Mouse (Mus musculus) kidney, embryonic 15.5 days (tissue): ENCODE measurements at regions not wholly inside any gene's neighbourhood (a gene's known extent, or its start where the extent isn't known, plus 50 kb on each side); places are given as distances from the start of the nearest gene placed in this dataset.

ENCODE experiments used
- ATAC-seq: fragments of 200-750 bp; cut with Nextera tagmentation; replicated peaks from 2 replicates; pipeline ENCODE4 v1.8.0; 2017; ENCODE audit warnings: moderate TSS enrichment; ENCODE audit not compliant: low FRiP score
- H3K27ac ChIP-seq: fragments of 300-500 bp; sonication (generic); 2 replicates; pipeline ENCODE4 v1.5.1; 2015; ENCODE audit warnings: mild to moderate bottlenecking, inconsistent platforms
- H3K27me3 ChIP-seq: fragments of 300-500 bp; sonication (generic); 2 replicates; pipeline ENCODE4 v1.6.1; 2015; ENCODE audit warnings: inconsistent platforms
- H3K36me3 ChIP-seq: fragments of 300-500 bp; sonication (generic); 2 replicates; pipeline ENCODE4 v1.6.1; 2015; ENCODE audit warnings: inconsistent platforms
- H3K4me1 ChIP-seq: fragments of 300-500 bp; sonication (generic); 2 replicates; pipeline ENCODE4 v1.6.1; 2015; ENCODE audit warnings: inconsistent platforms
- H3K4me2 ChIP-seq: fragments of 300-500 bp; sonication (generic); 2 replicates; pipeline ENCODE4 v1.6.1; 2015; ENCODE audit warnings: moderate library complexity, mild to moderate bottlenecking, inconsistent platforms
- H3K4me3 ChIP-seq: fragments of 300-500 bp; sonication (generic); replicated peaks from 2 replicates; pipeline ENCODE4 v1.5.1; 2015; ENCODE audit warnings: mild to moderate bottlenecking, inconsistent platforms
- H3K9ac ChIP-seq: fragments of 300-500 bp; sonication (generic); 2 replicates; pipeline ENCODE4 v1.6.1; 2015; ENCODE audit warnings: mild to moderate bottlenecking, inconsistent platforms
- H3K9me3 ChIP-seq: fragments of 300-500 bp; sonication (generic); replicated peaks from 2 replicates; pipeline ENCODE4 v1.6.1; 2016; ENCODE audit warnings: inconsistent platforms
- WGBS: fragments of 180-500 bp; shearing (Covaris S2); methylation state at CpG from one replicate; pipeline ENCODE4 v1.1.7; 2015; ENCODE audit warnings: mixed read lengths; 5-methylcytosine and 5-hydroxymethylcytosine counted together

DNA sequence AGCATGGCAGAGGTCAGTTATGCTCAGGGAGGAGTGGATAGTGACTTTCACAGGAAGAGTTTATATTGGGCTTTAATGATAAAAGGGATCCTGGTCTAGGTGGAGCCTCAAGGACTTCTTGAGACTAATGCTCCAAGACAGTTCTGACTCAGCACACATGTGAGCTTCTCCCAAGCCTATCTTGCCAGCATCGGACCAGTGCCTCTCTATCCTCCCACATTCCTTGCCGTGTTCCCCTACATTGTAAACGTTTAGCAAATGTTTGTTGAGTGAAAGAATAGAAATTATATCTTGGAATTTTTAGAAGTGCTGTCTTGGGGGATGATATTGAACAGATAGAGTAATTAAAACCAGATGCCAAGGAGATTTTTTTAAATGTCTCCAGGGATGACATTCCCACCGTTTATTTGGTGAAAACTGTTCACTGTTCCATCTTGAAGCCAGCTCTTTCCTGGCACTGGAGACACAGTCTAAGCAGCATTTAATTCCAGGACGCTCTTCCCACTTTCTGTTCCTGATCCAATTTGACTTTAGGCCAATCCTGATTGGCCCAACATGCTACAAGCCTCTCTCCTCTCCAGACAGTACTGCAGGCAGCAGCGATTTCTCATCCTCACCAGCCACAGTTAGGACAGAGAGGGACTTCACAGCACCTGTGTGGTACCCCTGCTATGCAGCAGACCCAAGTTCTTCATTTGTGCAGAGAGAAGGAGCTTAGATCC lies 418.5 kb upstream of the Fam19a5 start:
- H3K4me3 ChIP-seq, result no peak overlapping the region
- ATAC-seq, result no peak
- no peak overlapping the region for H3K27ac ChIP-seq
- no peak overlapping the region for H3K4me2 ChIP-seq
- H3K36me3 ChIP-seq, result no peaks in the 10 kb centered on the region
- no peak overlapping the region for H3K9ac ChIP-seq
- H3K27me3 ChIP-seq, result no peaks in the 10 kb centered on the region
- 69% methylated on average over 6 of the region's 6 CpGs for WGBS
- H3K9me3 ChIP-seq, result no peaks in the 10 kb centered on the region
- H3K4me1 ChIP-seq, result no peaks in the 10 kb centered on the region

DNA sequence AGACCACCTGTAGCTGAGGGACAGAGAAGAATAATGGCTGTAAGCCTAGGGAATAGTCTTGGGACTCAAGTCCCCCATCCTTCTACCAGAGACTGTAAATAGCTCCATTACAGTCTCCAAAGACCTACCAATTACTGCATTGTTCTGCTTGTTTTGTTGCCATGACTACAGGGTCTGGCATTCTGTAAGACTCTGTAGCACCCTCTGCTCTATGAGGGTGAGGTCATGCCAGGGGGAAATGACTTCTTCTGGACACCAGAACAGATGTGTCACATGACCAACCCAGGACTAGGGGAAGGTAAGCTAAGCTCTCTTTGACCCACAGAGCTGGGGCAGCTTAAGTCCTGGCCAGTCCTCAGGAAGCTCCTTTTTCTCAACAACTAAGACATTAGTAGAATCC lies 405.2 kb upstream of the Fam19a5 start:
- Histone ChIP-seq H3K9me3 (no peaks in the 10 kb centered on the region), H3K27me3 (no peaks in the 10 kb centered on the region), H3K4me2 (no peak overlapping the region)

DNA sequence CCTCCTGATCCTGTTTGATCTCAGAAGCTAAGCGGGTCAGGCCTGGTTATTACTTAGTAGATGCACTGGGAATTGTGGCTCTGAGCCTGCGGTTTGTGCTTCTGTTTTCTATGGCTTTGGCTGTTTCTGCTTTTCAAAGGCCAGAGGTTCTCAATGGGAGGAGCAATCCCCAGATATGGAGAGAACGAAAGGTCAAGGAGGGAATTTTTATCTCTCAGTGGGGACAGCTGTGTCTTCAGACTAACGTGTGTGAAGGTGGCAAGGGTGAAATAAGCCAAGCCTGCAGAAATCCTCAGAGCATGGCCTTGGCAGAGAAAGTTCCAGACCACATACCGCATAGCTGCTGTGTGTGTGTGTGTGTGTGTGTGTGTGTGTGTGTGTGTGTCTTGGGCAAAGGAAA lies 375.0 kb upstream of the Fam19a5 start:
- Histone ChIP-seq H3K4me2 (no peak overlapping the region), H3K4me3 (no peak overlapping the region), H3K9ac (no peak overlapping the region), H3K27ac (no peak overlapping the region), H3K4me1 (peaks cover 9% of the 10 kb centered on the region; the same call in 1 of the 2 replicates), H3K9me3 (no peaks in the 10 kb centered on the region), H3K27me3 (no peaks in the 10 kb centered on the region), H3K36me3 (no peaks in the 10 kb centered on the region)
- no peak for ATAC-seq
- 70% methylated on average over 5 of the region's 5 CpGs for WGBS

More for the DNA sequence above, 405.2 kb upstream of the Fam19a5 start:
- Histone ChIP-seq H3K36me3 (no peaks in the 10 kb centered on the region), H3K27ac (no peak overlapping the region), H3K9ac (no peak overlapping the region), H3K4me3 (no peak overlapping the region), H3K4me1 (no peaks in the 10 kb centered on the region)
- no peak for ATAC-seq

DNA sequence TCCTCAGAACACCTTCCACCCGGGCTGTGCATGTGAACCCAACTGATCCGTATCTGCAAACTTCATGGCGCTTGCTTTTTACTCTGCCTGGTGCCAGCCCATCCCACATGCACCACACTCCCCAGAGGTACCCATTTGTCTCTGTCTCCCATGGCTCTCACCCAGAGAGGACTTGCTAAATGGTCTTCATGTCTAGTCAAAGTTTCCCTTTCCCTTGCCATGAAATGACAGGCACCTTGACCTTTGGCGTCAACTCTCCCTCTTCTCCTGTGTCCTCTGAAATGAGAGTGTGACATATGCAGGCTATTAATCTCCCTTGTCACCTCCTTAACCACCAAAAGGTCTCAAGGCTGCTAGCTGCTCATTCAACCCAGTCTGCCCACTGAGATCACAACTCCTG lies 373.2 kb upstream of the Fam19a5 start:
- H3K36me3 ChIP-seq, result no peaks in the 10 kb centered on the region
- H3K27ac ChIP-seq, result no peak overlapping the region
- 0 out of 2 replicates have a peak, but pooled peaks have one; percentile 60 for ATAC-seq
- H3K27me3 ChIP-seq, result no peaks in the 10 kb centered on the region
- H3K9me3 ChIP-seq, result no peaks in the 10 kb centered on the region
- 19% methylated on average over 4 of the region's 4 CpGs for WGBS
- peaks cover 9% of the 10 kb centered on the region; the same call in 1 of the 2 replicates for H3K4me1 ChIP-seq
- no peak overlapping the region for H3K4me2 ChIP-seq
- no peak overlapping the region for H3K9ac ChIP-seq
- H3K4me3 ChIP-seq, result no peak overlapping the region

DNA sequence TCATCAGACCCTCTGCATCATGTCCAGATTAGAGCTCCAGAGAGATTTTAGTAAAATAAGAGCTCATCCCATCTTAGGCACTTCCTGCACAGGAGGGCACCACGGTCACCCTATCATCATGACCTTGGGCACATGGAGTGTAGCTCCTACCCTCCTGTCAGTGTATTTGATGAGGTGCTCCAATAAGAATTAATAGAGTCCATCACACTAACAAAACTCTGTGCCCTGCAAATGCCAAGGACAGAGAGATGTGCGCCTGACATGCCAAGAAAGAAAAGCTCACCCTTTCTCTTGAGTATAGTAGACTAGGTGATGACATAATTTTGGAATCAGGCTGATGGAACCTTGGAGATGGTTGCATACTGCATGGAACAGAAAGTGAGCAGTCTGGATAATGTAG lies 371.0 kb upstream of the Fam19a5 start:
- H3K9me3 ChIP-seq, result no peaks in the 10 kb centered on the region
- H3K27me3 ChIP-seq, result no peaks in the 10 kb centered on the region
- no peak for ATAC-seq

DNA sequence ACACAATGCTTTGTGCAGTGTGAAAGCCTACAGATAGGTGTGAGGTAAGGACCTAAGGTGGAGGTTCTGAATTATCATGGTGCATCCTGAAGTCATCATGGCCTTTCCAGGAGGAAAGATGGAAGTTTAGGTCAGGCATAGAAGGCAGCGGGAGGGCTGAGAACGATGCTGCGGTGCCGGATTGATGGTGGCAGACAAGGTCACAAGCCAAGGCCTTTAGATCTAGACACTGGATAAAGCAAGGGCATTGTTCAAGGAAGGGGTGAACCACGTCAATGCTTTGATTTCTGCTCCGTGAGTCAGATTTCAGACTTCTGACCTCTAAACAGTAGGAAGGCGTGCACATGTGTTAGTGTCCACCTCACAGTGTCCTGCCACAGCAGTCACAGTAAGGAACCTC lies 365.5 kb upstream of the Fam19a5 start:
- Histone ChIP-seq H3K9ac (no peak overlapping the region), H3K27ac (no peak overlapping the region), H3K4me1 (no peaks in the 10 kb centered on the region), H3K27me3 (no peaks in the 10 kb centered on the region), H3K9me3 (no peaks in the 10 kb centered on the region), H3K4me3 (no peak overlapping the region), H3K36me3 (no peaks in the 10 kb centered on the region), H3K4me2 (no peak overlapping the region)
- 71% methylated on average over 7 of the region's 7 CpGs for WGBS
- no peak for ATAC-seq

More for the DNA sequence above, 371.0 kb upstream of the Fam19a5 start:
- Histone ChIP-seq H3K4me2 (no peak overlapping the region), H3K9ac (no peak overlapping the region), H3K4me1 (peaks cover 9% of the 10 kb centered on the region; the same call in 1 of the 2 replicates), H3K36me3 (no peaks in the 10 kb centered on the region), H3K27ac (no peak overlapping the region), H3K4me3 (no peak overlapping the region)
- 92% methylated on average over 2 of the region's 2 CpGs for WGBS

DNA sequence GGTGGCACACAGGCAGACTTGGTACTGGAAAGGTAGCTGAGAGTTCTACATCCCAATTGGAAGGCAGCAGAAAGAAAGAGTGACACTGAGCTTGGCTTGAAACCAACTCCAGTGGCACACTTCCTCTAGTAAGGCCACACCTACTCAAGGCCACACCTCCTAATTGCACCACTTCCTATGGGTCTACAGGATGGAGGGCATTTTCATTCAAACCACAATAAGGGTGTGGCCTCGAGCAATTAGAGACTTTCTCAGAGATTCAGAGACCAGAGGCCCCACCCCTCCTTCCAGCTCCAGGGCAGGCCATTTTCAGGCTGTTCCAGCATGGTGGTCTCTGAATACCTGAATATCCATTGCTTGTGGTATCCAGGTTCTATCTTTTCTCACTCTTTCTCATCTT lies 363.3 kb upstream of the Fam19a5 start:
- Histone ChIP-seq H3K9ac (no peak overlapping the region), H3K36me3 (no peaks in the 10 kb centered on the region), H3K4me1 (no peaks in the 10 kb centered on the region), H3K9me3 (no peaks in the 10 kb centered on the region), H3K27me3 (no peaks in the 10 kb centered on the region), H3K4me3 (no peak overlapping the region), H3K4me2 (no peak overlapping the region), H3K27ac (no peak overlapping the region)
- WGBS, result 85% methylated on average over 1 of the region's 1 CpGs
- no peak for ATAC-seq

DNA sequence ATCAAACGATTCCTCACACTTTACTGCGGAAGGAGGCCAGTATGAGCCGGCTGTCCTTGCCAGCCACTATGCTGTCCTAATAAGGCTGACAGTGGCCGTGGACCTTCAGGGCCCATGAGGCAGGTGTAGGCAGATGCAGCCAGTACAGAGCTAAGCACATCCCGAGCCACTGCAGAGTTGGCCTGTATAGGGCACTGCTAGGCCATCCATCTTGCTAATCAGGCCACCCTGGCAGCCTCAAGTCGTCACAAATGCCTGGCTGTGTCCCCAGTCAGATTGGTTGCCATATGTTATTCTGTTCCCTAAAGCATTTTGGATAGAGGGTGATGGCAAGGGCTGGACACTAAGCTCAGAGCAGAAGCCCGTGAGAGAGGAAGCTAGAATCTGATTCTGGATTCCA lies 359.9 kb upstream of the Fam19a5 start:
- Histone ChIP-seq H3K27ac (no peak overlapping the region), H3K27me3 (no peaks in the 10 kb centered on the region), H3K4me1 (no peaks in the 10 kb centered on the region), H3K4me2 (no peak overlapping the region), H3K36me3 (no peaks in the 10 kb centered on the region), H3K4me3 (no peak overlapping the region), H3K9ac (no peak overlapping the region), H3K9me3 (no peaks in the 10 kb centered on the region)
- no peak for ATAC-seq
- WGBS, result 63% methylated on average over 7 of the region's 7 CpGs

DNA sequence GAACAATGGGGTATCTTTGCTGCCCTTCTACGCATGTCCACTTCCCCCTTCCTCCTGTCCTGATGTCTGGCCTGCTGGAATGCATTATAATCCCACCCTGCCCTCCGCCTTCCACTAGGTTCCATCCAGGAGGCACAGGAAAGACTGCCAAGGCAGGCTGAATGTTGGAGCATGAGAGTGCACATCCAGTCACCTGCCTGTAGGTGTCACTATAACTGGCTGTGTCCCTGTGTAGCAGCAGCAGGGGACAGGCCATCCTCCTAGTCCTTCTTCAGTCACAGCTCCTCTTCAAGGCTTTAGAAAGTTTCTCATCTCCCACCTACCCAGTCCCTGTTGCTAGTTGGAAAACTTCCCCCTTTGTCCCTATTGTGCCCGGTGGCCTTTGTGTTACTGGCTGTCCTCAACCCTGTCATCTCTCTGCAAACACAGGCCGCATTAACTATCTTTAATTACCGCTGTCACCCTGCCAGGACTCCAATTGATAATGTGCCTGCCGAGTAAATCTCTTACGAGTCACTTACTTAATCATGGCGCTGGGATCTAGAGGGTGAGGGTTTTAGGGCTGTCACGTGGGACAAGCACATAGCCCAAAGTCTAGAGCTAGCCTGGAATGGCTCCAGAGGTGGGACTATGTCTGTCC lies 355.2 kb upstream of the Fam19a5 start:
- Histone ChIP-seq H3K4me2 (no peak overlapping the region), H3K27ac (no peak overlapping the region), H3K36me3 (no peaks in the 10 kb centered on the region), H3K27me3 (no peaks in the 10 kb centered on the region), H3K4me1 (no peaks in the 10 kb centered on the region), H3K9me3 (no peaks in the 10 kb centered on the region), H3K4me3 (no peak overlapping the region), H3K9ac (no peak overlapping the region)
- WGBS, result 86% methylated on average over 9 of the region's 9 CpGs
- ATAC-seq, result no peak

DNA sequence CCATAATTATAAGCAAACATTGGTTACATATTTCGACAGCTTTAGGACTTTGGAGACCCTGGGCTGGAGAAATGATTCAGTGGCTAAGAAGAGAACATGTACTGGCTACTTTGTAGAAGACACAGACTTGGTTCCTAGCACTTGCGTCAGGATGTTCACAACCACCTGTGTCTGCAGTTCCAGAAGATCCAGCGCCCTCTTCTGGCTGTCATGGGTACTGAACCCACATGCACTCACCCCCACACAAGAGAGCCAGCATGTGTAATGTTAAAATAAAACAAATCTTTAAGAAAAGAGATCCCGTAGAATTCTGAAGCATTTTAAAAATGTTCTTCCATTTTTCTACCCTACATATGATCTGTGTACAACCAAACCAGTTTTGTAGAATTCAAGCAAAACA lies 352.2 kb upstream of the Fam19a5 start:
- Histone ChIP-seq H3K27ac (no peak overlapping the region), H3K9me3 (no peaks in the 10 kb centered on the region), H3K4me3 (no peak overlapping the region), H3K27me3 (no peaks in the 10 kb centered on the region), H3K36me3 (no peaks in the 10 kb centered on the region), H3K4me1 (no peaks in the 10 kb centered on the region), H3K9ac (no peak overlapping the region), H3K4me2 (no peak overlapping the region)
- no peak for ATAC-seq
- 76% methylated on average over 4 of the region's 4 CpGs for WGBS

DNA sequence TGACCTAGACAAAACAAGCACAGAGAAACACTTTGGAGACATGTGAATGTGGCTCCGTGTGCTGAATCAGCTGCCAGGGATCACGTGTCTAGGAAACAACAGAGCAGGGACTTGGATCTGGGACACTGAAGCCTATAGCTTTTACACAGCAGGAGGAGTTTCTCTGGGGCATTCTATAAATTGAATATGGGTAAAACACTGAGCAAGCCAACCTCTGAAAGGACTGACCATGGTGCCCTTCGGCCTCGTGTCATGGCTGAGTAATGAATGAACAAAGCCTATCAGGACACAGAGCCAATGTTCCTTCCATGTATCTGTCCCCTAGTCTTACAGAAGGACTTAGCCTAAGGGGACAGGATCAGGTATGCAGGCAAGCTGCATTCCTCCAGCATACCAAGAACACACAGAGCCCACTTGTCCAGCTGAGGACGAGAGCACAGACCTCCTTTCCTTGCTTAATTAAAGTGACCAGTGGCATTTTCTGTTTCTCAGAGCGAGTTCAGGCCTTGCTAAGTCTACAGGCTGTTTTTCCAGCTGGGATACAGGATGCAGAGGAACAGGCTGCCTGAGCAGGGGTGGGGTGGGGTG lies 347.7 kb upstream of the Fam19a5 start:
- no peaks in the 10 kb centered on the region for H3K27me3 ChIP-seq
- 49% methylated on average over 6 of the region's 6 CpGs for WGBS
- H3K27ac ChIP-seq, result no peak overlapping the region
- no peak overlapping the region for H3K4me2 ChIP-seq
- no peak for ATAC-seq
- H3K4me3 ChIP-seq, result no peak overlapping the region
- H3K9me3 ChIP-seq, result no peaks in the 10 kb centered on the region
- H3K4me1 ChIP-seq, result no peaks in the 10 kb centered on the region
- no peaks in the 10 kb centered on the region for H3K36me3 ChIP-seq
- H3K9ac ChIP-seq, result no peak overlapping the region

DNA sequence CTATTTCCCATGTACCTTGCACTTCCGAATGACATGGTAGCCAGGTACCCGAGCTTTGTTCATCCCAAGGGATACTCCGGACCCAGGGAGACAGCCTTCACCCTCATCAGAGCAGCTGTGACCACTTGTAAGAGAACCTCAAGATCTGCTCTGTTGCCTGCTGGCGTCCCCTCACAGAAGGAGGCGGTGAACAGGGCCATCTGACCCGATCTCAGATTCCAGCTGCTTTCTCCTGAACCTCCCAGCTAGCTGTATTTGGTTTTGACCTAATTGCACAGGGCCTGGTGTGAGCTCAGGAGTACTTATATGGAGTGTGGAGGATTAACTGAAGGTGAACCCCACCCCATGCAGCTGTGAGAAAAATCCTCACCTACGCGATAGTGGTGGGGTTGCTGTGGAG lies 344.5 kb upstream of the Fam19a5 start:
- Histone ChIP-seq H3K9ac (no peak overlapping the region), H3K4me2 (no peak overlapping the region), H3K9me3 (no peaks in the 10 kb centered on the region), H3K36me3 (no peaks in the 10 kb centered on the region), H3K4me1 (no peaks in the 10 kb centered on the region), H3K27ac (no peak overlapping the region), H3K4me3 (no peak overlapping the region), H3K27me3 (no peaks in the 10 kb centered on the region)
- no peak for ATAC-seq
- WGBS, result 76% methylated on average over 8 of the region's 8 CpGs
